Comparison of ENCODE assay signal across 3 mouse cellular contexts in the genomic region with DNA sequence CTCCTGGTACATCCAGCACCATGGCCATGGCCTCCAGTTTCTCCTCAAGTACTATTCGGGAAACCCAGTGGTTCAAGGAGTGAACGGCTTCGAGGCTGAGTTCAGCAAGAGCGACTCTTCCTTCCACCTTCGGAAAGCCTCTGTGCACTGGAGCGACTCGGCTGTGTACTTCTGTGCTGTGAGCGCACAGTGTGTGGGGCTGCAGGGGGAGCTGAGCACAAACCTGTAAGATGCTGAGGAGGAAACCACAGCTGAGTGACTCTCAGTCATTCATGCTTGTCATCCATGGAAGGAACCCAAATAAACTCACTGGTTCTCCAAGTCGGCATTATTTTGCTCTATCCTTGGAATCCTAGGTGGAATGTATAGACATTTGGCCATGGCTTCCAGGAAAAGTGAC.
DNase-seq lines count a peak whose midpoint lies in the region; ATAC-seq and TF ChIP-seq lines count a peak whose summit lies in the region.
"Not testable (repeated sequence)": the region's sequence is repeated elsewhere in the genome, so short reads cannot be mapped to it uniquely, and the experiment has no call there.

No protein-coding gene starts in this region.

- not testable (repeated sequence) for H3K4me2 ChIP-seq in kidney, embryonic 15.5 days; kidney, embryonic 16.5 days (replicated peaks; ENCODE audit: low read depth, low read length); kidney, postnatal 0 days (ENCODE audit: low read length)

- WGBS in kidney, embryonic 15.5 days = 67% methylated on average over 8 of the region's 9 CpGs
- 80% methylated on average over 5 of the region's 9 CpGs for WGBS in kidney, embryonic 16.5 days
- WGBS in kidney, postnatal 0 days = 59% methylated on average over 6 of the region's 9 CpGs

- not testable (repeated sequence) for H3K27me3 ChIP-seq in kidney, embryonic 15.5 days; kidney, embryonic 16.5 days (ENCODE audit: insufficient read depth, low read length); kidney, postnatal 0 days (ENCODE audit: insufficient read depth, low read length)

- DNase-seq in kidney, postnatal 0 days (ENCODE audit: low spot score) = not testable (repeated sequence)

- not testable (repeated sequence) for H3K27ac ChIP-seq in kidney, embryonic 15.5 days; kidney, embryonic 16.5 days (ENCODE audit: low read length); kidney, postnatal 0 days

- H3K4me3 ChIP-seq in kidney, embryonic 15.5 days (replicated peaks); kidney, embryonic 16.5 days (ENCODE audit: low read length); kidney, postnatal 0 days (replicated peaks; ENCODE audit: low read depth, low read length): not testable (repeated sequence)

- TF ChIP-seq CTCF in kidney, postnatal 0 days (IDR thresholded peaks at IDR 0.05; ENCODE audit: low read depth) = not testable (repeated sequence)

- ATAC-seq in kidney, embryonic 15.5 days (replicated peaks; ENCODE audit: low FRiP score) = peak; percentile 76
- peak; percentile 84; the same call in 1 of the 2 replicates for ATAC-seq in kidney, embryonic 16.5 days (ENCODE audit: low FRiP score, low TSS enrichment)
- peak; percentile 68 for ATAC-seq in kidney, postnatal 0 days (replicated peaks; ENCODE audit: low FRiP score, low read depth)

- not testable (repeated sequence) for H3K4me1 ChIP-seq in kidney, embryonic 15.5 days; kidney, embryonic 16.5 days (ENCODE audit: insufficient read depth, low read length); kidney, postnatal 0 days (replicated peaks; ENCODE audit: insufficient read depth, low read length)

- not testable (repeated sequence) for H3K9me3 ChIP-seq in kidney, embryonic 15.5 days (replicated peaks); kidney, embryonic 16.5 days (ENCODE audit: low read length); kidney, postnatal 0 days (replicated peaks; ENCODE audit: low read length)

- not testable (repeated sequence) for H3K9ac ChIP-seq in kidney, embryonic 15.5 days; kidney, embryonic 16.5 days (replicated peaks; ENCODE audit: low read length); kidney, postnatal 0 days (ENCODE audit: low read depth, low read length)

- H3K36me3 ChIP-seq in kidney, embryonic 15.5 days; kidney, embryonic 16.5 days (ENCODE audit: insufficient read depth, low read length); kidney, postnatal 0 days (ENCODE audit: insufficient read depth, low read length): not testable (repeated sequence)
